Mouse (Mus musculus): Measurements from ENCODE around the gene Arpc2. TPM values are rescaled to one million over a fixed set of nuclear protein-coding genes. Genes with fewer than 3 reads are reported as not detected.

Gene Arpc2
- total and polyA plus RNA-seq, 3 experiments: 234 to 522 (median 455) TPM

DNA sequence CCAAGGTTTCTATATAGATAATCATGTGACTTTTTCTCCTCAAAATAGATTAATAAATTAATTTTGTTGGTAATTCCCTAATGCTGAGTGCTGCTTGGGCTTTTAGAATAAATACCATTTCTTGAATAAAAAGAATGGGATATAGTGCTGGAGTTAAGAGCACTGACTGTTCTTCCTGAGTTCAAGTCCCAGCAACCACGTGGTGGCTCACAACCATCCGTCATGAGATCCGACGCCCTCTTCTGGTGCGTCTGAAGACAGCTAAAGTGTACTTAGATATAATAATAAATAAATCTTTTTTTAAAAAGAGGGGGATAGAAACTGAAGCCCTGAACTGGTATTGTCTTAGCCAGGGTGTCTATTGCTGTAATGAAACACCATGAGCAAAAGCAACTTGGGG lies 32.4 kb upstream of the Arpc2 start:
- Histone ChIP-seq H3K4me3 (replicated peaks in 1 of 3; ENCODE audit: low read depth in 2 of 3, low read length in 2 of 3, poor library complexity in 1 of 3) (no peak overlapping the region), H3K27ac (ENCODE audit: insufficient read depth, low read depth) (no peak overlapping the region), H3K79me2 (replicated peaks; ENCODE audit: control insufficient read depth, extremely low read depth, insufficient read depth, poor library complexity, severe bottlenecking) (no peaks in the 10 kb centered on the region), H3K27me3 (replicated peaks) (no peaks in the 10 kb centered on the region), H3K4me2 (ENCODE audit: insufficient read depth, low read depth, poor library complexity, severe bottlenecking) (no peak overlapping the region), H3K4me1 (ENCODE audit: control insufficient read depth in 1 of 2, insufficient read depth in 2 of 2) (peaks cover 14 to 38% of the 10 kb centered on the region in 2 experiments), H3K9me3 (replicated peaks; ENCODE audit: low read length) (no peaks in the 10 kb centered on the region), H3K36me3 (replicated peaks in 1 of 2; ENCODE audit: control insufficient read depth in 1 of 2, insufficient read depth in 1 of 2, low read length in 1 of 2) (no peaks in the 10 kb centered on the region), H3K9ac (ENCODE audit: insufficient read depth, low read depth) (no peak overlapping the region)
- no peak for DNase-seq (ENCODE audit: extremely low read depth)
- dilution Hi-C loops (cut with MboI; ENCODE audit: extremely low pct_ligation_motif_present, extremely low pct_unique_long_range_greater_than_20kb, low sequenced_read_pairs): no loop called here
- in situ Hi-C loops (cut with MboI; ENCODE audit: low pct_ligation_motif_present, low pct_unique_long_range_greater_than_20kb, low sequenced_read_pairs): no loop called here
- TF ChIP-seq CTCF (conservative IDR thresholded peaks at IDR 0.05 in 1 of 2, IDR thresholded peaks at IDR 0.05 in 1 of 2; ENCODE audit: low read depth in 2 of 2, low read length in 2 of 2) (peak in 1 of 2 experiments; percentile 29; a peak in 2 of 4 replicates), ZC3H11A (IDR thresholded peaks at IDR 0.05; ENCODE audit: low read depth, low read length) (no peak)

GRCm38 (mm10) chr1:74205881-74206280 lies 30.0 kb upstream of the Arpc2 start:
- dilution Hi-C loops (cut with MboI; ENCODE audit: extremely low pct_ligation_motif_present, extremely low pct_unique_long_range_greater_than_20kb, low sequenced_read_pairs): no loop called here
- in situ Hi-C loops (cut with MboI; ENCODE audit: low pct_ligation_motif_present, low pct_unique_long_range_greater_than_20kb, low sequenced_read_pairs): no loop called here
- peak; percentile 60 for DNase-seq (ENCODE audit: extremely low read depth)
- peaks cover 3 to 19% of the 10 kb centered on the region in 2 experiments for H3K4me1 ChIP-seq (ENCODE audit: control insufficient read depth in 1 of 2, insufficient read depth in 2 of 2)
- H3K27me3 ChIP-seq (replicated peaks): no peaks in the 10 kb centered on the region
- no peak overlapping the region for H3K9ac ChIP-seq (ENCODE audit: insufficient read depth, low read depth)
- no peaks in the 10 kb centered on the region for H3K36me3 ChIP-seq (replicated peaks in 1 of 2; ENCODE audit: control insufficient read depth in 1 of 2, insufficient read depth in 1 of 2, low read length in 1 of 2)
- no peaks in the 10 kb centered on the region for H3K79me2 ChIP-seq (replicated peaks; ENCODE audit: control insufficient read depth, extremely low read depth, insufficient read depth, poor library complexity, severe bottlenecking)
- no peak overlapping the region for H3K27ac ChIP-seq (ENCODE audit: insufficient read depth, low read depth)
- H3K9me3 ChIP-seq (replicated peaks; ENCODE audit: low read length): no peaks in the 10 kb centered on the region
- peak overlapping the region; percentile 59; the same call in 1 of the 2 replicates for H3K4me2 ChIP-seq (ENCODE audit: insufficient read depth, low read depth, poor library complexity, severe bottlenecking)
- no peak overlapping the region for H3K4me3 ChIP-seq (replicated peaks in 1 of 3; ENCODE audit: low read depth in 2 of 3, low read length in 2 of 3, poor library complexity in 1 of 3)
- TF ChIP-seq ZMIZ1 (IDR thresholded peaks at IDR 0.05; ENCODE audit: low read depth, low read length) (no peak), ZKSCAN1 (IDR thresholded peaks at IDR 0.05; ENCODE audit: borderline replicate concordance, low read depth, low read length) (no peak), ZNF384 (IDR thresholded peaks at IDR 0.05; ENCODE audit: low read depth, low read length) (peak; percentile 55), EP300 (IDR thresholded peaks at IDR 0.05; ENCODE audit: low read length) (no peak), JUN (IDR thresholded peaks at IDR 0.05; ENCODE audit: insufficient read depth, low read depth, low read length) (no peak), CHD2 (IDR thresholded peaks at IDR 0.05; ENCODE audit: low read length) (no peak), RAD21 (IDR thresholded peaks at IDR 0.05; ENCODE audit: low read depth, low read length) (peak; percentile 91), MAZ (IDR thresholded peaks at IDR 0.05; ENCODE audit: low read depth, low read length) (no peak), MEF2A (IDR thresholded peaks at IDR 0.05; ENCODE audit: borderline replicate concordance, low read depth, low read length) (no peak), NELFE (IDR thresholded peaks at IDR 0.05; ENCODE audit: low read depth, low read length) (no peak), CHD1 (IDR thresholded peaks at IDR 0.05; ENCODE audit: low read depth, low read length) (no peak), ZC3H11A (IDR thresholded peaks at IDR 0.05; ENCODE audit: low read depth, low read length) (no peak; the same call in 1 of the 2 replicates), USF1 (IDR thresholded peaks at IDR 0.05; ENCODE audit: low read depth, low read length) (no peak), NRF1 (IDR thresholded peaks at IDR 0.05; ENCODE audit: low read depth, low read length) (no peak), TCF12 (IDR thresholded peaks at IDR 0.05; ENCODE audit: low read depth, low read length) (no peak), HCFC1 (IDR thresholded peaks at IDR 0.05; ENCODE audit: low read depth, low read length) (no peak), POLR2A (IDR thresholded peaks at IDR 0.05; ENCODE audit: low read depth, low read length) (no peak), ELF1 (IDR thresholded peaks at IDR 0.05; ENCODE audit: low read depth, low read length) (no peak), CTCF (conservative IDR thresholded peaks at IDR 0.05 in 1 of 2, IDR thresholded peaks at IDR 0.05 in 1 of 2; ENCODE audit: low read depth in 2 of 2, low read length in 2 of 2) (peak; percentile 80 to 90), GABPA (IDR thresholded peaks at IDR 0.05; ENCODE audit: insufficient replicate concordance, low read depth, low read length) (no peak), SIN3A (IDR thresholded peaks at IDR 0.05; ENCODE audit: low read length) (no peak), POLR2AphosphoS2 (IDR thresholded peaks at IDR 0.05; ENCODE audit: low read depth, low read length) (no peak), SMC3 (IDR thresholded peaks at IDR 0.05; ENCODE audit: low read depth, low read length) (peak; percentile 85), PAX5 (IDR thresholded peaks at IDR 0.05; ENCODE audit: low read length) (no peak), JUND (conservative IDR thresholded peaks at IDR 0.05; ENCODE audit: low read depth, low read length) (no peak), ETS1 (conservative IDR thresholded peaks at IDR 0.05; ENCODE audit: low read depth, low read length) (no peak), KAT2A (IDR thresholded peaks at IDR 0.05; ENCODE audit: insufficient replicate concordance, low read length) (no peak), E2F4 (IDR thresholded peaks at IDR 0.05; ENCODE audit: insufficient replicate concordance, low read depth, low read length) (no peak), TBP (conservative IDR thresholded peaks at IDR 0.05; ENCODE audit: low read depth, low read length) (no peak), MXI1 (IDR thresholded peaks at IDR 0.05; ENCODE audit: low read depth, low read length) (no peak), UBTF (IDR thresholded peaks at IDR 0.05; ENCODE audit: low read depth, low read length) (no peak), IRF4 (IDR thresholded peaks at IDR 0.05; ENCODE audit: low read depth, low read length) (0 out of 2 replicates have a peak, but pooled peaks have one; percentile 7), USF2 (conservative IDR thresholded peaks at IDR 0.05; ENCODE audit: low read depth, low read length) (no peak), MAX (IDR thresholded peaks at IDR 0.05; ENCODE audit: low read length) (no peak)
